Mouse (Mus musculus): ENCODE data around the gene Ank.
A peak's percentile ranks its signal among the peaks of the same experiment; 100 is the strongest.
"Not testable (repeated sequence)": the region's sequence is repeated elsewhere in the genome, so short reads cannot be mapped to it uniquely, and the experiment has no call there.

Ank gene

GRCm38 (mm10) chr15:27466131-27467080 lies at the start of gene Ank:
Ank (plus strand) TSS chr15:27466677.
- DNase-seq (ENCODE audit: low spot score) = peak; percentile 84

- no peak for DNase-seq (ENCODE audit: low spot score)
Observed at GRCm38 (mm10) chr15:27418566-27419331, 47.7 kb upstream of the Ank start.

GRCm38 (mm10) chr15:27421531-27421930 lies 44.9 kb upstream of the Ank start:
- DNase-seq (ENCODE audit: low spot score) = no peak

GRCm38 (mm10) chr15:27427581-27427980 lies 38.9 kb upstream of the Ank start:
- no peak for DNase-seq (ENCODE audit: low spot score)

- no peak for DNase-seq (ENCODE audit: low spot score)
Observed at GRCm38 (mm10) chr15:27430241-27430640, 36.2 kb upstream of the Ank start.

- DNase-seq (ENCODE audit: low spot score) = no peak
Observed at GRCm38 (mm10) chr15:27432851-27433615, 33.4 kb upstream of the Ank start.

GRCm38 (mm10) chr15:27435409-27435808 lies 31.1 kb upstream of the Ank start:
- DNase-seq (ENCODE audit: low spot score) = no peak

GRCm38 (mm10) chr15:27436194-27436593 lies 30.3 kb upstream of the Ank start:
- no peak for DNase-seq (ENCODE audit: low spot score)

- no peak for DNase-seq (ENCODE audit: low spot score)
Observed at GRCm38 (mm10) chr15:27441053-27441452, 25.4 kb upstream of the Ank start.

GRCm38 (mm10) chr15:27441529-27441928 lies 24.9 kb upstream of the Ank start:
- DNase-seq (ENCODE audit: low spot score) = no peak

- no peak for DNase-seq (ENCODE audit: low spot score)
Observed at GRCm38 (mm10) chr15:27441951-27442350, 24.5 kb upstream of the Ank start.

GRCm38 (mm10) chr15:27444772-27445347 lies 21.6 kb upstream of the Ank start:
- no peak for DNase-seq (ENCODE audit: low spot score)

- no peak for DNase-seq (ENCODE audit: low spot score)
Observed at GRCm38 (mm10) chr15:27450689-27451088, 15.8 kb upstream of the Ank start.

- DNase-seq (ENCODE audit: low spot score) = no peak
Observed at GRCm38 (mm10) chr15:27451760-27452159, 14.7 kb upstream of the Ank start.

- DNase-seq (ENCODE audit: low spot score) = no peak
Observed at GRCm38 (mm10) chr15:27452496-27452895, 14.0 kb upstream of the Ank start.

GRCm38 (mm10) chr15:27457001-27457400 lies 9.5 kb upstream of the Ank start:
- no peak for DNase-seq (ENCODE audit: low spot score)

- DNase-seq (ENCODE audit: low spot score) = not testable (repeated sequence)
Observed at GRCm38 (mm10) chr15:27459781-27460180, 6.7 kb upstream of the Ank start.

- no peak for DNase-seq (ENCODE audit: low spot score)
Observed at GRCm38 (mm10) chr15:27461336-27462245, 4.9 kb upstream of the Ank start.

GRCm38 (mm10) chr15:27463876-27464275 lies 2.6 kb upstream of the Ank start:
- DNase-seq (ENCODE audit: low spot score) = no peak

GRCm38 (mm10) chr15:27465391-27466005 lies 979 bp upstream of the Ank start:
- no peak for DNase-seq (ENCODE audit: low spot score)
